Mouse (Mus musculus): ENCODE data around the gene Sorbs2. TPM values are rescaled to one million over a fixed set of nuclear protein-coding genes. Genes with fewer than 3 reads are reported as not detected.

The Sorbs2 gene
- total and polyA plus RNA-seq, 2 experiments from 2014 or later: 36.1 to 79.5 TPM

- TF ChIP-seq CTCF (IDR thresholded peaks at IDR 0.05): no peak
- ATAC-seq (ENCODE audit: low FRiP score) (no peak), DNase-seq (ENCODE audit: low spot score) (no peak)
- Histone ChIP-seq H3K9me3 (ENCODE audit: low read length) (no peaks in the 10 kb centered on the region), H3K27me3 (ENCODE audit: insufficient read depth, low read length) (no peaks in the 10 kb centered on the region), H3K36me3 (ENCODE audit: insufficient read depth, low read length) (0 out of 2 replicates have a peak, but pooled peaks cover 3% of the 10 kb centered on the region), H3K4me1 (ENCODE audit: insufficient read depth, low read length) (no peaks in the 10 kb centered on the region; the same call in 1 of the 2 replicates), H3K4me2 (ENCODE audit: low read depth, low read length, poor library complexity, severe bottlenecking) (no peak overlapping the region), H3K27ac (ENCODE audit: low read depth, low read length) (no peak overlapping the region), H3K9ac (replicated peaks; ENCODE audit: low read length, poor library complexity, severe bottlenecking) (no peak overlapping the region), H3K4me3 (ENCODE audit: low read depth, low read length) (no peak overlapping the region)
- WGBS: 66% methylated on average over 12 of the region's 12 CpGs
These were observed 153.0 kb downstream of the Sorbs2 start for GRCm38 (mm10) chr8:45660570-45660969.

- Histone ChIP-seq H3K27ac (ENCODE audit: low read depth, low read length) (no peak overlapping the region), H3K36me3 (ENCODE audit: insufficient read depth, low read length) (0 out of 2 replicates have a peak, but pooled peaks cover 3% of the 10 kb centered on the region), H3K9me3 (ENCODE audit: low read length) (no peaks in the 10 kb centered on the region), H3K4me3 (ENCODE audit: low read depth, low read length) (no peak overlapping the region), H3K27me3 (ENCODE audit: insufficient read depth, low read length) (no peaks in the 10 kb centered on the region), H3K4me1 (ENCODE audit: insufficient read depth, low read length) (no peaks in the 10 kb centered on the region; the same call in 1 of the 2 replicates), H3K9ac (replicated peaks; ENCODE audit: low read length, poor library complexity, severe bottlenecking) (no peak overlapping the region), H3K4me2 (ENCODE audit: low read depth, low read length, poor library complexity, severe bottlenecking) (no peak overlapping the region)
- 68% methylated on average over 4 of the region's 4 CpGs for WGBS
- ATAC-seq (ENCODE audit: low FRiP score): no peak
- no peak for DNase-seq (ENCODE audit: low spot score)
- no peak for TF ChIP-seq CTCF (IDR thresholded peaks at IDR 0.05)
These were observed 154.0 kb downstream of the Sorbs2 start for GRCm38 (mm10) chr8:45661605-45662004.

- no peak for DNase-seq (ENCODE audit: low spot score)
- Histone ChIP-seq H3K27ac (ENCODE audit: low read depth, low read length) (no peak overlapping the region), H3K9me3 (ENCODE audit: low read length) (no peaks in the 10 kb centered on the region), H3K4me2 (ENCODE audit: low read depth, low read length, poor library complexity, severe bottlenecking) (no peak overlapping the region), H3K4me3 (ENCODE audit: low read depth, low read length) (no peak overlapping the region), H3K27me3 (ENCODE audit: insufficient read depth, low read length) (no peaks in the 10 kb centered on the region), H3K36me3 (ENCODE audit: insufficient read depth, low read length) (no peaks in the 10 kb centered on the region), H3K9ac (replicated peaks; ENCODE audit: low read length, poor library complexity, severe bottlenecking) (no peak overlapping the region), H3K4me1 (ENCODE audit: insufficient read depth, low read length) (no peaks in the 10 kb centered on the region)
- TF ChIP-seq CTCF (IDR thresholded peaks at IDR 0.05): no peak
- WGBS: 50% methylated on average over 7 of the region's 7 CpGs
- no peak for ATAC-seq (ENCODE audit: low FRiP score)
These were observed 158.6 kb downstream of the Sorbs2 start for GRCm38 (mm10) chr8:45666221-45666620.

- H3K9me3 ChIP-seq (ENCODE audit: low read length): no peaks in the 10 kb centered on the region
- H3K4me3 ChIP-seq (ENCODE audit: low read depth, low read length): no peak overlapping the region
- 76% methylated on average over 4 of the region's 4 CpGs for WGBS
- TF ChIP-seq CTCF (IDR thresholded peaks at IDR 0.05): no peak
- no peaks in the 10 kb centered on the region for H3K36me3 ChIP-seq (ENCODE audit: insufficient read depth, low read length)
- H3K4me1 ChIP-seq (ENCODE audit: insufficient read depth, low read length): no peaks in the 10 kb centered on the region
- ATAC-seq (ENCODE audit: low FRiP score) (no peak), DNase-seq (ENCODE audit: low spot score) (no peak)
- no peak overlapping the region for H3K27ac ChIP-seq (ENCODE audit: low read depth, low read length)
- no peak overlapping the region for H3K4me2 ChIP-seq (ENCODE audit: low read depth, low read length, poor library complexity, severe bottlenecking)
- no peaks in the 10 kb centered on the region for H3K27me3 ChIP-seq (ENCODE audit: insufficient read depth, low read length)
- no peak overlapping the region for H3K9ac ChIP-seq (replicated peaks; ENCODE audit: low read length, poor library complexity, severe bottlenecking)
These were observed 165.6 kb downstream of the Sorbs2 start for GRCm38 (mm10) chr8:45673149-45673548.

- Histone ChIP-seq H3K27ac (ENCODE audit: low read depth, low read length) (no peak overlapping the region), H3K4me1 (ENCODE audit: insufficient read depth, low read length) (no peaks in the 10 kb centered on the region), H3K9ac (replicated peaks; ENCODE audit: low read length, poor library complexity, severe bottlenecking) (no peak overlapping the region), H3K36me3 (ENCODE audit: insufficient read depth, low read length) (no peaks in the 10 kb centered on the region), H3K27me3 (ENCODE audit: insufficient read depth, low read length) (no peaks in the 10 kb centered on the region), H3K4me3 (ENCODE audit: low read depth, low read length) (no peak overlapping the region), H3K4me2 (ENCODE audit: low read depth, low read length, poor library complexity, severe bottlenecking) (no peak overlapping the region), H3K9me3 (ENCODE audit: low read length) (no peaks in the 10 kb centered on the region)
- WGBS: 42% methylated on average over 6 of the region's 6 CpGs
- DNase-seq (ENCODE audit: low spot score): peak; percentile 57
- no peak for TF ChIP-seq CTCF (IDR thresholded peaks at IDR 0.05)
- ATAC-seq (ENCODE audit: low FRiP score): no peak
These were observed 168.3 kb downstream of the Sorbs2 start for GRCm38 (mm10) chr8:45675821-45676279.

GRCm38 (mm10) chr8:45677114-45677853 lies 169.7 kb downstream of the Sorbs2 start:
- no peak overlapping the region for H3K9ac ChIP-seq (replicated peaks; ENCODE audit: low read length, poor library complexity, severe bottlenecking)
- H3K4me2 ChIP-seq (ENCODE audit: low read depth, low read length, poor library complexity, severe bottlenecking): no peak overlapping the region
- no peaks in the 10 kb centered on the region for H3K36me3 ChIP-seq (ENCODE audit: insufficient read depth, low read length)
- H3K27ac ChIP-seq (ENCODE audit: low read depth, low read length): no peak overlapping the region
- WGBS: 38% methylated on average over 10 of the region's 10 CpGs
- ATAC-seq (ENCODE audit: low FRiP score): no peak
- TF ChIP-seq CTCF (IDR thresholded peaks at IDR 0.05): no peak
- no peak overlapping the region for H3K4me3 ChIP-seq (ENCODE audit: low read depth, low read length)
- H3K4me1 ChIP-seq (ENCODE audit: insufficient read depth, low read length): no peaks in the 10 kb centered on the region
- DNase-seq (ENCODE audit: low spot score): no peak
- no peaks in the 10 kb centered on the region for H3K27me3 ChIP-seq (ENCODE audit: insufficient read depth, low read length)
- H3K9me3 ChIP-seq (ENCODE audit: low read length): no peaks in the 10 kb centered on the region
